Mouse (Mus musculus) retina, postnatal 1 day (tissue): ENCODE measurements at regions not wholly inside any gene's neighbourhood (a gene's known extent, or its start where the extent isn't known, plus 50 kb on each side); places are given as distances from the start of the nearest gene placed in this dataset.

Experiments used
- DNase-seq: peaks from one replicate; pipeline ENCODE4 v3.0.0-alpha.2; 2012

- no peak for DNase-seq
These were observed 72.7 kb upstream of the Gm10184 start for GRCm38 (mm10) chr17:89982904-89983303.

GRCm38 (mm10) chr17:89979055-89979853, 69.0 kb upstream of the Gm10184 start:
- peak; percentile 43 for DNase-seq

- DNase-seq, result no peak
These were observed 52.8 kb upstream of the Gm10184 start for GRCm38 (mm10) chr17:89963000-89963399.

DNA sequence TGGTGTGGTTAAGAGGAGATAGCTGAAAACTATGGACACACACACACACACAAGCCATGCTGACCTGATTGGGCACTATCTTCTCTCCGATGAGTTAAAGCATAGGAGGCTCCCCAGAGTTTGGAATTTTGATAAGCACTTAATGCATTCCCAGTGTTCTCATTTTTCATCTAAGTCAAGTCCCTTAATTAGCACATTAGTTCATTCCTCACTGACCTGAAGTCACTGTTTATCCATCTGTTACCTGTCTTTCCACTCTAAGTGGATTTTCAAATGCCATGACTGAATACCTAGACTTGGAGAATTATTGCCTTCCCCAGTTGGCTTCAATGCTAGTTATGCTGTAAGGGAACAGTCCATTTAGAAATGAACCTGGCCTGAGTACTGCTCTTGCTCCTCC, 51.2 kb upstream of the Gm10184 start:
- DNase-seq, result no peak

DNA sequence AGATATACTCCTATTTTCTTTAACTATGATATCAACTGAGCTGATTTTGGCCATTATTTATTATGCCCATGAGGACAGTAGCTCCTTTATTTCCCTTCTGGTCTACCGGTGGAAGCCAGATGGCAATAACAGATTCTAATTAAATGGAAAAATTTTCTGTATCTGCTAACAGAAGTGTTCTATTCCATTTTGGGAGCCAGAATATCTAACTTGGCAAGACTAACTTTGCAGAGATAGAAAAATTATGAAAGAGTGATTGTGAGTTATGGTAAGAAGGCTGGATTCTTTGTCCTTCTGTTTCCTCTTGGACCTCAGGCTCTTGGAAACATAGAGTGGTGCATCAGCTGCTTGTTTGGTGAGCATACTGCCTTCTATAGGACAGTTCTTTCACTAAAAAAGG, 50.1 kb upstream of the Gm10184 start:
- DNase-seq, result no peak
